Mouse (Mus musculus): ENCODE measurements around the gene Sox5. TPM values are rescaled to one million over a fixed set of nuclear protein-coding genes. Genes with fewer than 3 reads are reported as not detected.

Sox5 gene
- polyA plus RNA-seq (2015; fragmentation: Nextera tagmentation; extraction: Ambion mirVana), result 4.9 and 5.9 TPM in 2 replicates

- ATAC-seq (ENCODE audit: low read depth), result 0 out of 2 replicates have a peak, but pooled peaks have one; percentile 21
- peaks cover 39% of the 10 kb centered on the region for H3K27me3 ChIP-seq
- peak within 1 kb of the TSS; percentile 64 for H3K4me3 ChIP-seq (replicated peaks)
- peak within 1 kb of the TSS; percentile 64 for H3K9ac ChIP-seq
- H3K36me3 ChIP-seq, result no peaks in the 10 kb centered on the region
- 1% methylated on average over 29 of the region's 47 CpGs for WGBS (ENCODE audit: insufficient replicate concordance)
- peak within 1 kb of the TSS; percentile 69 for H3K27ac ChIP-seq
- peak within 1 kb of the TSS; percentile 69 for H3K4me2 ChIP-seq
- no peak for DNase-seq
- H3K4me1 ChIP-seq (replicated peaks), result peaks cover 3% of the 10 kb centered on the region; the same call in 1 of the 2 replicates
- no peaks in the 10 kb centered on the region for H3K9me3 ChIP-seq (replicated peaks)
Observed at GRCm38 (mm10) chr6:144781431-144782030, at the start of gene Sox5. Gene Sox5, minus strand, starts transcription at chr6:144781977.

- H3K4me2 ChIP-seq, result no peak overlapping the region
- peaks cover 11% of the 10 kb centered on the region for H3K4me1 ChIP-seq (replicated peaks)
- H3K27me3 ChIP-seq, result no peaks in the 10 kb centered on the region
- H3K9me3 ChIP-seq (replicated peaks), result no peaks in the 10 kb centered on the region
- no peak overlapping the region for H3K27ac ChIP-seq
- no peak for DNase-seq
- no peak for ATAC-seq (ENCODE audit: low read depth)
- WGBS (ENCODE audit: insufficient replicate concordance), result 79% methylated on average over 6 of the region's 6 CpGs
- no peaks in the 10 kb centered on the region for H3K36me3 ChIP-seq
- no peak overlapping the region for H3K4me3 ChIP-seq (replicated peaks)
- no peak overlapping the region for H3K9ac ChIP-seq
Observed at GRCm38 (mm10) chr6:144825018-144825602, 43.3 kb upstream of the Sox5 start.

- no peaks in the 10 kb centered on the region for H3K36me3 ChIP-seq
- H3K4me2 ChIP-seq, result no peak overlapping the region
- DNase-seq (no peak), ATAC-seq (ENCODE audit: low read depth) (0 out of 2 replicates have a peak, but pooled peaks have one; percentile 18)
- no peak overlapping the region for H3K4me3 ChIP-seq (replicated peaks)
- no peak overlapping the region for H3K9ac ChIP-seq
- no peaks in the 10 kb centered on the region for H3K9me3 ChIP-seq (replicated peaks)
- WGBS (ENCODE audit: insufficient replicate concordance), result 59% methylated on average over 12 of the region's 12 CpGs
- H3K27me3 ChIP-seq, result no peaks in the 10 kb centered on the region
- no peak overlapping the region for H3K27ac ChIP-seq
- H3K4me1 ChIP-seq (replicated peaks), result peaks cover 11% of the 10 kb centered on the region
Observed at GRCm38 (mm10) chr6:144824153-144824552, 42.4 kb upstream of the Sox5 start.

- 26% methylated on average over 14 of the region's 14 CpGs for WGBS (ENCODE audit: insufficient replicate concordance)
- H3K27ac ChIP-seq, result no peak overlapping the region
- H3K4me3 ChIP-seq (replicated peaks), result no peak overlapping the region; the same call in 1 of the 2 replicates
- peak overlapping the region; percentile 43 for H3K4me2 ChIP-seq
- no peaks in the 10 kb centered on the region for H3K9me3 ChIP-seq (replicated peaks)
- H3K27me3 ChIP-seq, result no peaks in the 10 kb centered on the region
- no peaks in the 10 kb centered on the region for H3K36me3 ChIP-seq
- H3K9ac ChIP-seq, result no peak overlapping the region
- ATAC-seq (ENCODE audit: low read depth), result 0 out of 2 replicates have a peak, but pooled peaks have one; percentile 34
- DNase-seq, result no peak
- H3K4me1 ChIP-seq (replicated peaks), result peaks cover 11% of the 10 kb centered on the region
Observed at GRCm38 (mm10) chr6:144822594-144822993, 40.8 kb upstream of the Sox5 start.

- no peak for ATAC-seq (ENCODE audit: low read depth)
- H3K9me3 ChIP-seq (replicated peaks), result no peaks in the 10 kb centered on the region
- 47% methylated on average over 6 of the region's 6 CpGs for WGBS (ENCODE audit: insufficient replicate concordance)
Observed at GRCm38 (mm10) chr6:144821019-144821418, 39.2 kb upstream of the Sox5 start.

GRCm38 (mm10) chr6:144818016-144818415 lies 36.2 kb upstream of the Sox5 start:
- H3K4me2 ChIP-seq, result no peak overlapping the region
- no peak overlapping the region for H3K4me3 ChIP-seq (replicated peaks)
- DNase-seq (no peak), ATAC-seq (ENCODE audit: low read depth) (no peak)
- H3K27ac ChIP-seq, result no peak overlapping the region
- WGBS (ENCODE audit: insufficient replicate concordance), result 29% methylated on average over 4 of the region's 4 CpGs
- no peaks in the 10 kb centered on the region for H3K27me3 ChIP-seq
- H3K9me3 ChIP-seq (replicated peaks), result no peaks in the 10 kb centered on the region
- peaks cover 10% of the 10 kb centered on the region for H3K4me1 ChIP-seq (replicated peaks)
- H3K36me3 ChIP-seq, result no peaks in the 10 kb centered on the region
- no peak overlapping the region for H3K9ac ChIP-seq

More at GRCm38 (mm10) chr6:144821019-144821418, 39.2 kb upstream of the Sox5 start:
- Histone ChIP-seq H3K4me3 (replicated peaks) (no peak overlapping the region), H3K4me1 (replicated peaks) (peaks cover 11% of the 10 kb centered on the region), H3K4me2 (no peak overlapping the region), H3K27ac (no peak overlapping the region), H3K36me3 (no peaks in the 10 kb centered on the region), H3K9ac (no peak overlapping the region), H3K27me3 (no peaks in the 10 kb centered on the region)
- no peak for DNase-seq

- Histone ChIP-seq H3K36me3 (no peaks in the 10 kb centered on the region), H3K27me3 (no peaks in the 10 kb centered on the region), H3K27ac (no peak overlapping the region; the same call in 1 of the 2 replicates), H3K9ac (no peak overlapping the region), H3K4me2 (no peak overlapping the region), H3K4me3 (replicated peaks) (no peak overlapping the region), H3K4me1 (replicated peaks) (peaks cover 4% of the 10 kb centered on the region), H3K9me3 (replicated peaks) (no peaks in the 10 kb centered on the region)
- ATAC-seq (ENCODE audit: low read depth), result no peak
- DNase-seq, result no peak
- 56% methylated on average over 5 of the region's 5 CpGs for WGBS (ENCODE audit: insufficient replicate concordance)
Observed at GRCm38 (mm10) chr6:144817329-144817932, 35.7 kb upstream of the Sox5 start.

GRCm38 (mm10) chr6:144815542-144815941 lies 33.8 kb upstream of the Sox5 start:
- ATAC-seq (ENCODE audit: low read depth) (no peak), DNase-seq (no peak)
- Histone ChIP-seq H3K9me3 (replicated peaks) (no peaks in the 10 kb centered on the region), H3K36me3 (no peaks in the 10 kb centered on the region), H3K4me2 (no peak overlapping the region), H3K27me3 (no peaks in the 10 kb centered on the region), H3K4me3 (replicated peaks) (no peak overlapping the region), H3K4me1 (replicated peaks) (no peaks in the 10 kb centered on the region), H3K9ac (no peak overlapping the region), H3K27ac (no peak overlapping the region)
- WGBS (ENCODE audit: insufficient replicate concordance), result 53% methylated on average over 5 of the region's 5 CpGs

GRCm38 (mm10) chr6:144814931-144815364 lies 33.2 kb upstream of the Sox5 start:
- Histone ChIP-seq H3K4me2 (no peak overlapping the region), H3K27me3 (no peaks in the 10 kb centered on the region), H3K4me1 (replicated peaks) (no peaks in the 10 kb centered on the region), H3K9ac (no peak overlapping the region), H3K9me3 (replicated peaks) (no peaks in the 10 kb centered on the region), H3K27ac (no peak overlapping the region), H3K4me3 (replicated peaks) (no peak overlapping the region), H3K36me3 (no peaks in the 10 kb centered on the region)
- WGBS (ENCODE audit: insufficient replicate concordance), result 30% methylated on average over 6 of the region's 6 CpGs
- ATAC-seq (ENCODE audit: low read depth), result no peak
- no peak for DNase-seq

- Histone ChIP-seq H3K4me3 (replicated peaks) (no peak overlapping the region), H3K36me3 (no peaks in the 10 kb centered on the region), H3K4me1 (replicated peaks) (no peaks in the 10 kb centered on the region), H3K9me3 (replicated peaks) (no peaks in the 10 kb centered on the region), H3K27ac (no peak overlapping the region), H3K9ac (no peak overlapping the region), H3K4me2 (no peak overlapping the region), H3K27me3 (no peaks in the 10 kb centered on the region)
- DNase-seq (no peak), ATAC-seq (ENCODE audit: low read depth) (no peak)
- 69% methylated on average over 5 of the region's 5 CpGs for WGBS (ENCODE audit: insufficient replicate concordance)
Observed at GRCm38 (mm10) chr6:144804321-144804720, 22.5 kb upstream of the Sox5 start.

GRCm38 (mm10) chr6:144803063-144803462 lies 21.3 kb upstream of the Sox5 start:
- no peak overlapping the region for H3K9ac ChIP-seq
- WGBS (ENCODE audit: insufficient replicate concordance), result 60% methylated on average over 1 of the region's 1 CpGs
- no peaks in the 10 kb centered on the region for H3K4me1 ChIP-seq (replicated peaks)
- H3K27me3 ChIP-seq, result no peaks in the 10 kb centered on the region
- no peak for DNase-seq
- H3K9me3 ChIP-seq (replicated peaks), result no peaks in the 10 kb centered on the region
- no peak overlapping the region for H3K4me2 ChIP-seq
- no peak for ATAC-seq (ENCODE audit: low read depth)
- H3K4me3 ChIP-seq (replicated peaks), result no peak overlapping the region
- H3K27ac ChIP-seq, result no peak overlapping the region
- no peaks in the 10 kb centered on the region for H3K36me3 ChIP-seq
